Mouse (Mus musculus) liver, adult 10 weeks (tissue): Measurements from ENCODE around the gene Mpp6. TPM values are rescaled to one million over a fixed set of nuclear protein-coding genes. Genes with fewer than 3 reads are reported as not detected.

Experiments used
- polyA plus RNA-seq: library from polyadenylated mRNA; stranded (reverse); fragments of 350-450 nt; fragmentation: Illumina TruSeq; extraction: RNeasy Lipid Tissue Mini Kit (QIAGEN cat#74804); gene quantifications from one replicate; pipeline ENCODE4 v1.2.3, GENCODE M21; 2014; ENCODE audit warnings: low read depth, low replicate concordance

Gene Mpp6
- polyA plus RNA-seq, result 108 TPM

GRCm38 (mm10) chr6:50109757-50110378, at the start of gene Mpp6:
Gene Mpp6, plus strand, starts transcription at chr6:50110241.

Other genes starting within 250 kb of the Mpp6 start
- 1.7 TPM for gene Gsdme, start 153.6 kb downstream of the Mpp6 start, polyA plus RNA-seq